Mouse (Mus musculus): Measurements from ENCODE around the gene Txk. TPM values are rescaled to one million over a fixed set of nuclear protein-coding genes. Genes with fewer than 3 reads are reported as not detected.
A peak's percentile ranks its signal among the peaks of the same experiment; 100 is the strongest.

Txk gene
- polyA plus RNA-seq, 1 experiment from 2014 or later = not detected

DNA sequence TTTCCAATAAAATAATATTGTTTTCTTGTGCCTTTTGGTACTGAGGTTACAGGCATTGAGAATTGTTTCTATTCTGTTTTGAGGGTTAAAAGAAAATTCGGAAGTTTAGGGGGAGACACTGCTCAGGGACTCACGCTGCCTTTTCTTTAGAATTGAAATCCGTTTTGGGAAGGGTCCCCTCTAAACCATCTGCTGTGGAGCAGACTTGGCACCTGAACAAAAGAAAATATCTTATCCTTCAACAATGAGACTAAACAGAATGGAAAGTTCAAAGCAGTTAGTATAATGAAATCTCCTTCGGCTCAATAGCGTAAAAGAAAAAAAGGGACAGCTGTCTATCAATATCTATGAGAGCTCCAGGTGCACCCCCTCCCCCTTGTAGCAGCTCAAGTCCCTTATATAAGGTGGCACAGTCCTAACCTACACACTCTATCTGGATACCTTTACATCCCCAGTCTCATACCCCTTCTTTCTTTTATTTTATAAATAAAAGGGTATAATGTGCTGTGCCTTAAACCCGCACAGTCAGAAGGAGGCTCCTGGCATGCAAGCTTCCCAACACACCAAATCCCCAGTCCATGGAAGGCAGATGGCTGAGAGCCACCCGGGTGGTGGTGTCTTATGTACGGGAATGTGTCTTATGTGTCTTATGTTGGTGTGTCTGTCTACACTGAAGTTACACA, 81.4 kb downstream of the Txk start:
- no peaks in the 10 kb centered on the region for H3K4me1 ChIP-seq
- H3K9me3 ChIP-seq (replicated peaks) = no peaks in the 10 kb centered on the region
- H3K9ac ChIP-seq = no peak overlapping the region
- no peak for ATAC-seq (ENCODE audit: low FRiP score)
- 64% methylated on average over 8 of the region's 8 CpGs for WGBS
- no peak overlapping the region for H3K27ac ChIP-seq
- no peak overlapping the region for H3K4me3 ChIP-seq
- no peak overlapping the region for H3K4me2 ChIP-seq (replicated peaks)
- H3K27me3 ChIP-seq = no peaks in the 10 kb centered on the region
- no peaks in the 10 kb centered on the region for H3K36me3 ChIP-seq

DNA sequence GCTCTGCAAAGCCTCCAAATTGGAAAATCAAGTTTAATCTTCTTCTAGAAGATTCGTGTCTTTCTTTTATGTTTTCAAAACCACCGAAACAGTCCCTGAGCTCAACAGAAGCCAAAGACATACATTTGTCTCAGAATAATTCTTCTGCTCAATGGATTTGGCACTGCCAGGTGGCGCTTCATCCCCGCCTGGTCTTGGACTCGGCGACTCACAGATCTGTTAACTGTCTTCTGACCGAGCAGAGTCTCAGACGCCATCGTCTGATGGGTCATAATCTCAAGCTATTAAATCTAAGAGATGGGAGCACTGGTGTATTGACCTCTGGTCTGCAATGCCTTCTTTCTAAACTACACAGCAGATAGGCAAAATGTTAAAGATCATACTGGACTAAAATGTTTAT, 84.2 kb downstream of the Txk start:
- no peaks in the 10 kb centered on the region for H3K9me3 ChIP-seq (replicated peaks)

DNA sequence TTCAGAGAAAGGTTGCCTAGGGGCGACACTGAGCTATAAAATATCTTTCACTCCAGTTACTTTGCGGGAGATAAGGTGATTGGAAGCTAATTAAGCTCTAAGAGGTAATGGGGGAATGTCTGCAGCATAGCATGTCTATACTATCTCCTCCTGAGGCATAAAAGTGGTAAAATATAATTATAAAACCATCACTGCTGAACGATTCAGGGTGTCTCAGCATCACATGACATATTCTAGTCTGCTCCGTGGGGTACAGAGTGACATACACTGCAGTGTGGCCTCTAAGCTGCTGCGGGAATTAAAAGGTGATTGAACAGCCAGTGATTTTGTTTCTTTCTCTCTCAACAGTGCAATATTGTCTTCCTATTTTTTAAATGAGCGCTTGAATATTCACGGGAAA, 86.1 kb downstream of the Txk start:
- Histone ChIP-seq H3K36me3 (no peaks in the 10 kb centered on the region), H3K27ac (no peak overlapping the region), H3K4me2 (replicated peaks) (no peak overlapping the region), H3K4me3 (no peak overlapping the region), H3K27me3 (no peaks in the 10 kb centered on the region), H3K9ac (no peak overlapping the region), H3K9me3 (replicated peaks) (no peaks in the 10 kb centered on the region), H3K4me1 (no peaks in the 10 kb centered on the region)
- WGBS = 77% methylated on average over 7 of the region's 7 CpGs
- ATAC-seq (ENCODE audit: low FRiP score) = peak; percentile 58; the same call in 1 of the 2 replicates

More for the DNA sequence above, 84.2 kb downstream of the Txk start:
- Histone ChIP-seq H3K4me3 (no peak overlapping the region), H3K36me3 (no peaks in the 10 kb centered on the region), H3K27ac (no peak overlapping the region), H3K4me1 (no peaks in the 10 kb centered on the region), H3K9ac (no peak overlapping the region), H3K4me2 (replicated peaks) (no peak overlapping the region), H3K27me3 (no peaks in the 10 kb centered on the region)
- WGBS = 89% methylated on average over 9 of the region's 9 CpGs
- ATAC-seq (ENCODE audit: low FRiP score) = no peak

DNA sequence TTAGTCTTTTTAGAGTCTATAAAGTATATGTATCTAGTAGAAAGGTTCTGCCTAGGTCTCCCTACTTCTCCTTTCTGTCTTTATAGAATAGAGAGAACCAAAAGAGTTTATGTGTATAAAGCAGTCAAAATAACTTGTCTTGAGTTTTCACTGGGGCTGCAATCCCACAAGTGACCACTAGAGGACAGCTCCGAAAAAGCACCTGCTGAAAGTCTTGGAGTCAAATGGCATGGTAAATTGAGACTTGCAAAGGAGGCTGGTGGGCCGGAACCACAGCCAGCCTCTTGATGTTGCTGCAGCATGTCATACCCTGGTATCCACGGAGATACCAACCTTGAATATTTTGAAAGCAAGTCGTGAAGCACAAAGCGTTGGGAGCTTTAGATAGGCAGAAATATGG, 87.3 kb downstream of the Txk start:
- no peaks in the 10 kb centered on the region for H3K36me3 ChIP-seq
- H3K4me1 ChIP-seq = no peaks in the 10 kb centered on the region
- 27% methylated on average over 5 of the region's 5 CpGs for WGBS
- H3K4me3 ChIP-seq = no peak overlapping the region
- no peak overlapping the region for H3K9ac ChIP-seq
- H3K4me2 ChIP-seq (replicated peaks) = no peak overlapping the region
- H3K9me3 ChIP-seq (replicated peaks) = no peaks in the 10 kb centered on the region
- H3K27me3 ChIP-seq = no peaks in the 10 kb centered on the region
- ATAC-seq (ENCODE audit: low FRiP score) = no peak
- H3K27ac ChIP-seq = no peak overlapping the region

DNA sequence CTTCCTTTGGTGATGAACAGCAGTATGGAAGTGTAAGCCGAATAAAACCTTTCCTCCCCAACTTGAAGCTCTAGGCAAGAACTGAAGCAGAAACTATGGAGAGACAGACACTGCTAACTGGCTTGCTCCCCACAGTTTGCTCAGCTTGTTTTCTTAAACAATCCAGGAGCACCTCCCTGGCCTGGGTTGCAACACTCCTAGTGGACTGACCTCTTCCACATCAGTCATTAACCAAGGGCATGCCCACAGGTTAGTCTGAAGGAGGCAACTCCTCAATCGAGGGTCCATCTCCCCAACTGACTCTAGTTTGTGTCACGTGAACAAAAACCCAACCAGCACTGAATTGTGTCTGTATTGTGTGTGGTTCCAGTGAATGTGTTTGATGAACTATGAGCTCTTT, 87.7 kb downstream of the Txk start:
- Histone ChIP-seq H3K27me3 (no peaks in the 10 kb centered on the region), H3K4me2 (replicated peaks) (no peak overlapping the region), H3K27ac (no peak overlapping the region), H3K9me3 (replicated peaks) (no peaks in the 10 kb centered on the region), H3K36me3 (no peaks in the 10 kb centered on the region), H3K4me1 (no peaks in the 10 kb centered on the region), H3K9ac (no peak overlapping the region), H3K4me3 (no peak overlapping the region)
- no peak for ATAC-seq (ENCODE audit: low FRiP score)
- WGBS = 47% methylated on average over 3 of the region's 3 CpGs

GRCm38 (mm10) chr5:72664126-72664525, 88.5 kb downstream of the Txk start:
- no peak overlapping the region for H3K27ac ChIP-seq
- no peak overlapping the region for H3K9ac ChIP-seq
- H3K4me2 ChIP-seq (replicated peaks) = no peak overlapping the region
- H3K9me3 ChIP-seq (replicated peaks) = no peaks in the 10 kb centered on the region
- no peaks in the 10 kb centered on the region for H3K4me1 ChIP-seq
- 81% methylated on average over 5 of the region's 5 CpGs for WGBS
- no peak overlapping the region for H3K4me3 ChIP-seq
- no peaks in the 10 kb centered on the region for H3K36me3 ChIP-seq
- no peaks in the 10 kb centered on the region for H3K27me3 ChIP-seq
- no peak for ATAC-seq (ENCODE audit: low FRiP score)

DNA sequence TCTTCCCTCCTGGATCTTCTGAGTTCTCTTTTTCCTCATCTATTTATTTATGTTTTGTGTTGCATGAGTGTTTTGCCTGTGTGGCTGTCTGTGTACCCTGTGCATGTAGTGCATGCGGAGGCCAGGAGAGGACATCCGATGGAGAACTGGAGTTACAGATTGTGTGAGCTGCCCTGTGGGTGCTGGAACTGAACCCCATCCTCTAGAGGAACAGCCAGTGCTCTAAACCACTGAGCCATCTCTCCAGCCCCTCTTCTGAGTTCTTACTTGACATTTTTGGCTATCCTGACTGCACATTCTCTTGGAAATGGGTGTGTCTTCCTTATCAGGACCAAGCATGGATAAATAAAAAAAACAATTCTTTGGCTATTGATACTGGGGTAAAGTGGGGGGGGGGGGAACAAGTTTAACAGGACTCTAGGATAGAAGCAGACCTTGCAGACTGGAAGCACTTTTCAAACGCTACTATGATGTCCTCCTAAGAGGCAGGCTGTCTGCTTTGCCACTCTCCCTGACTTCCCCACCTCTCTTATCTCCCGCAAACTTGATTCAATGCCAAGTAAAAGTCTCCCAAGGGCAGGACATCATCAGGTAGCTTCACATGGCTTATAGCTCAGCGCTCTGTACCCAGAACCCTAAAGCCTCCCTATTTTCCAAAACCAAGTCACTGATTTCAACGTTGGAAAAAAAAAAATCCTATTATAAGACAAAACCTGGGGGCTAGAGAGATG, 91.4 kb downstream of the Txk start:
- H3K9ac ChIP-seq = no peak overlapping the region
- H3K4me3 ChIP-seq = no peak overlapping the region
- no peaks in the 10 kb centered on the region for H3K27me3 ChIP-seq
- H3K4me2 ChIP-seq (replicated peaks) = no peak overlapping the region
- H3K36me3 ChIP-seq = no peaks in the 10 kb centered on the region
- no peak for ATAC-seq (ENCODE audit: low FRiP score)
- WGBS = 93% methylated on average over 6 of the region's 6 CpGs
- no peak overlapping the region for H3K27ac ChIP-seq
- H3K9me3 ChIP-seq (replicated peaks) = no peaks in the 10 kb centered on the region
- H3K4me1 ChIP-seq = no peaks in the 10 kb centered on the region

DNA sequence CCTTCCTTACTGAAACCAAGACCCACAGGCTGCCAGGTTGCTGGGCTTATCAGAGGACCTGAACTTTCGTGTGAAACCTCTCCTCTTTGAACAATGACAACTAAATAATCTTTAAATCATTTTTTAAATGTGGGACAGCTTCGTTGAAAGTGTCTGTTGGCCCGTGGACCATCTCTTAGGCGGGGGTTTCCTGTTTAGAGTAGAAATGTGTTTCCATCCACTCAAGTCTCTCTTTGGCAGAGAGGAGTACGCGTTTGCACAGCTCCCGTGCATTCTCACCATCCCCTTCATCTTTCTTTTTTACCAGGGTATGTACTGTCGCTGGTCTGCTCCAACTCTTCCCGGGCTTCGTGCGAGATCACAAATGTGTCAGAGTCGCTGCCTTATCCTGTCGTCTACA, 94.2 kb downstream of the Txk start:
- Histone ChIP-seq H3K9ac (no peak overlapping the region), H3K36me3 (no peaks in the 10 kb centered on the region), H3K4me2 (replicated peaks) (no peak overlapping the region), H3K4me1 (no peaks in the 10 kb centered on the region), H3K27me3 (no peaks in the 10 kb centered on the region), H3K9me3 (replicated peaks) (no peaks in the 10 kb centered on the region), H3K27ac (no peak overlapping the region), H3K4me3 (no peak overlapping the region)
- no peak for ATAC-seq (ENCODE audit: low FRiP score)
- WGBS = 87% methylated on average over 13 of the region's 13 CpGs

DNA sequence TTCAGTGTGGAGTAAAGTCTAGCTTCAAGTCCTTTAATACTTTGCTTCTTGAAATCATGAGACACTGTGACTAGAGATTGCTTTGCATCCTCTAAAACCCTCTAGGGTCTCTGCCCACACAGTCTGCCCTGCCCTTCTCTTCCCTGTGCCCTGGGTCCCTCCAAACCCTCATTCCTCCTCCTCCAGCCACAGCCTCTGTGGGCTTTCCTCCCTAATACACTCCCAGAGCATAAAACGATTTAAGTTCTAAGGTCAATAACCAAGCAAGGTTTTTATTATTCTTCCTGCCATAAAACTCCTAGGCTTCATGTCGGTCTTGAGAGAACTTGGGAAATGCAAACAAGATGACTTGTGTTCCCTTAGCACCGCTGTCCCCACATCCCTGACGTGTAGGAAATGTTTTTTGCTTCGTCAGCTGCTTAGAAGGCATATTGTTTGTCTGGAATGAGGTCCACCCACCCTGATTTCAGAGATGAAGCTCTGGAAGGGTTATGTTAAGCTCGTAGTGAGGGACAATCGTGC, 96.2 kb downstream of the Txk start:
- no peak overlapping the region for H3K9ac ChIP-seq
- no peaks in the 10 kb centered on the region for H3K36me3 ChIP-seq
- no peaks in the 10 kb centered on the region for H3K27me3 ChIP-seq
- no peaks in the 10 kb centered on the region for H3K4me1 ChIP-seq
- no peak overlapping the region for H3K27ac ChIP-seq
- H3K9me3 ChIP-seq (replicated peaks) = no peaks in the 10 kb centered on the region
- ATAC-seq (ENCODE audit: low FRiP score) = no peak
- H3K4me3 ChIP-seq = no peak overlapping the region
- no peak overlapping the region for H3K4me2 ChIP-seq (replicated peaks)
- 61% methylated on average over 7 of the region's 7 CpGs for WGBS

GRCm38 (mm10) chr5:72653068-72653674, 99.4 kb downstream of the Txk start:
- ATAC-seq (ENCODE audit: low FRiP score) = no peak
- H3K4me3 ChIP-seq = no peak overlapping the region
- peaks cover 13% of the 10 kb centered on the region for H3K27me3 ChIP-seq
- WGBS = 66% methylated on average over 10 of the region's 10 CpGs
- no peaks in the 10 kb centered on the region for H3K36me3 ChIP-seq
- H3K4me1 ChIP-seq = peaks cover under 1% of the 10 kb centered on the region
- H3K9me3 ChIP-seq (replicated peaks) = no peaks in the 10 kb centered on the region
- H3K4me2 ChIP-seq (replicated peaks) = no peak overlapping the region
- no peak overlapping the region for H3K27ac ChIP-seq
- H3K9ac ChIP-seq = no peak overlapping the region

- H3K27ac ChIP-seq = no peak overlapping the region
- H3K4me3 ChIP-seq = no peak overlapping the region
- H3K4me2 ChIP-seq (replicated peaks) = no peak overlapping the region
- ATAC-seq (ENCODE audit: low FRiP score) = no peak
- WGBS = 84% methylated on average over 9 of the region's 9 CpGs
- no peak overlapping the region for H3K9ac ChIP-seq
- H3K36me3 ChIP-seq = no peaks in the 10 kb centered on the region
- peaks cover 8% of the 10 kb centered on the region for H3K4me1 ChIP-seq
- H3K9me3 ChIP-seq (replicated peaks) = no peaks in the 10 kb centered on the region
- peaks cover 39% of the 10 kb centered on the region for H3K27me3 ChIP-seq
Measured at GRCm38 (mm10) chr5:72648987-72649735, 103.4 kb downstream of the Txk start.

Measured in hindbrain, embryonic 12.5 days (tissue).